Mouse (Mus musculus) induced T-regulatory cell, adult 2 months (primary cell): ENCODE results near the gene 2410004B18Rik.
"Not testable (repeated sequence)": the region's sequence is repeated elsewhere in the genome, so short reads cannot be mapped to it uniquely, and the experiment has no call there.

ENCODE experiments used
- DNase-seq: peaks from one replicate; pipeline ENCODE4 v3.0.0-alpha.2; 2012; ENCODE audit warnings: low read depth

The 2410004B18Rik gene

GRCm38 (mm10) chr3:145937505-145938404, at the start of gene 2410004B18Rik:
TSS of gene 2410004B18Rik (plus strand) at chr3:145938014.
- DNase-seq, result peak; percentile 97

GRCm38 (mm10) chr3:145890346-145891132, 47.3 kb upstream of the 2410004B18Rik start:
- DNase-seq, result no peak

- no peak for DNase-seq
Measured at GRCm38 (mm10) chr3:145892451-145892850, 45.4 kb upstream of the 2410004B18Rik start.

- no peak for DNase-seq
Measured at GRCm38 (mm10) chr3:145894131-145894530, 43.7 kb upstream of the 2410004B18Rik start.

GRCm38 (mm10) chr3:145897749-145898148, 40.1 kb upstream of the 2410004B18Rik start:
- DNase-seq, result no peak

- DNase-seq, result no peak
Measured at GRCm38 (mm10) chr3:145899832-145900231, 38.0 kb upstream of the 2410004B18Rik start.

GRCm38 (mm10) chr3:145903530-145903929, 34.3 kb upstream of the 2410004B18Rik start:
- no peak for DNase-seq

GRCm38 (mm10) chr3:145904850-145905776, 32.7 kb upstream of the 2410004B18Rik start:
- DNase-seq, result peak; percentile 77

GRCm38 (mm10) chr3:145906582-145906981, 31.2 kb upstream of the 2410004B18Rik start:
- DNase-seq, result no peak

GRCm38 (mm10) chr3:145912512-145912911, 25.3 kb upstream of the 2410004B18Rik start:
- no peak for DNase-seq

GRCm38 (mm10) chr3:145913263-145913662, 24.6 kb upstream of the 2410004B18Rik start:
- DNase-seq, result no peak

GRCm38 (mm10) chr3:145913942-145914341, 23.9 kb upstream of the 2410004B18Rik start:
- DNase-seq, result not testable (repeated sequence)

- DNase-seq, result peak; percentile 68
Measured at GRCm38 (mm10) chr3:145916374-145916773, 21.4 kb upstream of the 2410004B18Rik start.

GRCm38 (mm10) chr3:145916826-145917225, 21.0 kb upstream of the 2410004B18Rik start:
- peak; percentile 80 for DNase-seq

- DNase-seq, result no peak
Measured at GRCm38 (mm10) chr3:145922019-145922854, 15.6 kb upstream of the 2410004B18Rik start, which contains the start of gene Bcl10. TSS of gene Bcl10 (plus strand) at chr3:145922804.

- DNase-seq, result peak; percentile 31
Measured at GRCm38 (mm10) chr3:145922971-145923370, 14.8 kb upstream of the 2410004B18Rik start.

- DNase-seq, result peak; percentile 100
Measured at GRCm38 (mm10) chr3:145923874-145924577, 13.8 kb upstream of the 2410004B18Rik start.

- peak; percentile 88 for DNase-seq
Measured at GRCm38 (mm10) chr3:145924649-145925337, 13.0 kb upstream of the 2410004B18Rik start.

- peak; percentile 63 for DNase-seq
Measured at GRCm38 (mm10) chr3:145925506-145925905, 12.3 kb upstream of the 2410004B18Rik start.
